Mouse (Mus musculus) forebrain, embryonic 15.5 days (tissue): ENCODE results near the gene Ago3. TPM values are rescaled to one million over a fixed set of nuclear protein-coding genes. Genes with fewer than 3 reads are reported as not detected.

Source experiments
- ATAC-seq: fragments of 200-750 bp; cut with Nextera tagmentation; replicated peaks from 2 replicates; pipeline ENCODE4 v1.8.0; 2017; ENCODE audit warnings: mild to moderate bottlenecking, moderate TSS enrichment, moderate library complexity
- H3K27ac ChIP-seq: fragments of 300-500 bp; sonication (generic); replicated peaks from 2 replicates; pipeline ENCODE4 v1.5.1; 2015; ENCODE audit warnings: mild to moderate bottlenecking, inconsistent platforms
- H3K27me3 ChIP-seq: fragments of 300-500 bp; sonication (generic); 2 replicates; pipeline ENCODE4 v1.6.1; 2015; ENCODE audit warnings: inconsistent platforms
- H3K36me3 ChIP-seq: fragments of 300-500 bp; sonication (generic); 2 replicates; pipeline ENCODE4 v1.6.1; 2015; ENCODE audit warnings: mild to moderate bottlenecking, inconsistent platforms
- H3K4me1 ChIP-seq: fragments of 300-500 bp; sonication (generic); 2 replicates; pipeline ENCODE4 v1.6.1; 2015; ENCODE audit warnings: inconsistent platforms
- H3K4me2 ChIP-seq: fragments of 300-500 bp; sonication (generic); replicated peaks from 2 replicates; pipeline ENCODE4 v1.6.1; 2015; ENCODE audit warnings: mild to moderate bottlenecking, inconsistent platforms
- H3K4me3 ChIP-seq: fragments of 300-500 bp; sonication (generic); 2 replicates; pipeline ENCODE4 v1.5.1; 2015; ENCODE audit warnings: mild to moderate bottlenecking, inconsistent platforms
- H3K9ac ChIP-seq: fragments of 300-500 bp; sonication (generic); replicated peaks from 2 replicates; pipeline ENCODE4 v1.6.1; 2015; ENCODE audit warnings: mild to moderate bottlenecking, inconsistent platforms
- H3K9me3 ChIP-seq: fragments of 300-500 bp; sonication (generic); 2 replicates; pipeline ENCODE4 v1.6.1; 2016; ENCODE audit warnings: inconsistent platforms
- WGBS: fragments of 180-500 bp; shearing (Covaris S2); methylation state at CpG from one replicate; pipeline ENCODE4 v1.1.7; 2015; ENCODE audit warnings: mixed read lengths; 5-methylcytosine and 5-hydroxymethylcytosine counted together
- polyA plus RNA-seq: library from polyadenylated mRNA; unstranded; fragments of >200 nt; fragmentation: Nextera tagmentation; extraction: Ambion mirVana; gene quantifications from 2 replicates; pipeline ENCODE4 v1.2.1, GENCODE M21; 2015

The Ago3 gene
- polyA plus RNA-seq, 1 experiment from 2014 or later, result 16.3 TPM

- WGBS, result 72% methylated on average over 9 of the region's 9 CpGs
- Histone ChIP-seq H3K9ac (no peak overlapping the region), H3K4me2 (no peak overlapping the region), H3K36me3 (peaks cover 20% of the 10 kb centered on the region), H3K4me1 (no peaks in the 10 kb centered on the region), H3K9me3 (no peaks in the 10 kb centered on the region), H3K4me3 (no peak overlapping the region), H3K27me3 (no peaks in the 10 kb centered on the region), H3K27ac (no peak overlapping the region)
- no peak for ATAC-seq
Measured at GRCm38 (mm10) chr4:126371497-126371896, 57.9 kb downstream of the Ago3 start.

- Histone ChIP-seq H3K4me2 (no peak overlapping the region), H3K9ac (no peak overlapping the region), H3K4me3 (no peak overlapping the region), H3K27me3 (no peaks in the 10 kb centered on the region), H3K36me3 (peaks cover 39% of the 10 kb centered on the region), H3K9me3 (no peaks in the 10 kb centered on the region), H3K4me1 (no peaks in the 10 kb centered on the region), H3K27ac (no peak overlapping the region)
- WGBS, result 98% methylated on average over 1 of the region's 1 CpGs
- no peak for ATAC-seq
Measured at GRCm38 (mm10) chr4:126360069-126360468, 69.3 kb downstream of the Ago3 start.

GRCm38 (mm10) chr4:126343451-126343850 lies 85.9 kb downstream of the Ago3 start:
- Histone ChIP-seq H3K36me3 (peaks cover 24% of the 10 kb centered on the region), H3K27ac (no peak overlapping the region), H3K4me1 (no peaks in the 10 kb centered on the region), H3K4me2 (no peak overlapping the region), H3K9me3 (no peaks in the 10 kb centered on the region), H3K27me3 (no peaks in the 10 kb centered on the region), H3K9ac (no peak overlapping the region), H3K4me3 (no peak overlapping the region)
- ATAC-seq, result no peak
- 90% methylated on average over 4 of the region's 4 CpGs for WGBS

GRCm38 (mm10) chr4:126339461-126339860 lies 89.9 kb downstream of the Ago3 start:
- no peak for ATAC-seq
- 75% methylated on average over 4 of the region's 4 CpGs for WGBS
- Histone ChIP-seq H3K4me1 (no peaks in the 10 kb centered on the region), H3K27ac (no peak overlapping the region), H3K9me3 (no peaks in the 10 kb centered on the region), H3K4me2 (no peak overlapping the region), H3K36me3 (0 out of 2 replicates have a peak, but pooled peaks cover 5% of the 10 kb centered on the region), H3K9ac (no peak overlapping the region), H3K4me3 (no peak overlapping the region), H3K27me3 (no peaks in the 10 kb centered on the region)

GRCm38 (mm10) chr4:126332358-126332757 lies 97.0 kb downstream of the Ago3 start:
- ATAC-seq, result no peak
- Histone ChIP-seq H3K4me1 (no peaks in the 10 kb centered on the region), H3K9ac (no peak overlapping the region), H3K4me2 (no peak overlapping the region), H3K9me3 (no peaks in the 10 kb centered on the region), H3K4me3 (no peak overlapping the region), H3K36me3 (no peaks in the 10 kb centered on the region), H3K27ac (no peak overlapping the region), H3K27me3 (no peaks in the 10 kb centered on the region)
- WGBS, result 54% methylated on average over 3 of the region's 3 CpGs

GRCm38 (mm10) chr4:126331751-126332150 lies 97.6 kb downstream of the Ago3 start:
- WGBS, result 88% methylated on average over 1 of the region's 1 CpGs
- no peak for ATAC-seq
- no peaks in the 10 kb centered on the region for H3K4me1 ChIP-seq

GRCm38 (mm10) chr4:126330295-126330694 lies 99.1 kb downstream of the Ago3 start:
- H3K9me3 ChIP-seq, result no peaks in the 10 kb centered on the region
- H3K9ac ChIP-seq, result no peak overlapping the region
- ATAC-seq, result no peak
- 95% methylated on average over 4 of the region's 4 CpGs for WGBS
- no peak overlapping the region for H3K4me2 ChIP-seq
- no peaks in the 10 kb centered on the region for H3K27me3 ChIP-seq
- peaks cover 3% of the 10 kb centered on the region for H3K4me1 ChIP-seq
- no peaks in the 10 kb centered on the region for H3K36me3 ChIP-seq
- H3K27ac ChIP-seq, result no peak overlapping the region
- no peak overlapping the region for H3K4me3 ChIP-seq

More at GRCm38 (mm10) chr4:126331751-126332150, 97.6 kb downstream of the Ago3 start:
- no peak overlapping the region for H3K4me3 ChIP-seq
- H3K27ac ChIP-seq, result no peak overlapping the region
- H3K36me3 ChIP-seq, result no peaks in the 10 kb centered on the region
- no peaks in the 10 kb centered on the region for H3K27me3 ChIP-seq
- no peaks in the 10 kb centered on the region for H3K9me3 ChIP-seq
- H3K4me2 ChIP-seq, result no peak overlapping the region
- H3K9ac ChIP-seq, result no peak overlapping the region

GRCm38 (mm10) chr4:126326036-126326435 lies 103.3 kb downstream of the Ago3 start:
- Histone ChIP-seq H3K27me3 (no peaks in the 10 kb centered on the region), H3K27ac (no peak overlapping the region), H3K9ac (no peak overlapping the region), H3K4me1 (peaks cover 20% of the 10 kb centered on the region), H3K36me3 (no peaks in the 10 kb centered on the region), H3K9me3 (no peaks in the 10 kb centered on the region), H3K4me2 (no peak overlapping the region), H3K4me3 (no peak overlapping the region)
- 18% methylated on average over 6 of the region's 6 CpGs for WGBS
- no peak for ATAC-seq

- WGBS, result 9% methylated on average over 23 of the region's 23 CpGs
- Histone ChIP-seq H3K27me3 (no peaks in the 10 kb centered on the region), H3K4me3 (no peak within 1 kb of the TSS), H3K4me1 (peaks cover 26% of the 10 kb centered on the region), H3K9ac (0 out of 2 replicates have a peak within 1 kb of the TSS, but pooled peaks have one; percentile 7), H3K9me3 (no peaks in the 10 kb centered on the region), H3K27ac (0 out of 2 replicates have a peak within 1 kb of the TSS, but pooled peaks have one; percentile 21), H3K36me3 (no peaks in the 10 kb centered on the region), H3K4me2 (peak within 1 kb of the TSS; percentile 23)
- ATAC-seq, result no peak
Measured at GRCm38 (mm10) chr4:126325281-126325861, 104.0 kb downstream of the Ago3 start, which contains the start of gene Tekt2. Gene Tekt2 (minus strand): TSS chr4:126325688.

GRCm38 (mm10) chr4:126324861-126325260 lies 104.5 kb downstream of the Ago3 start:
- 0 out of 2 replicates have a peak overlapping the region, but pooled peaks have one; percentile 7 for H3K9ac ChIP-seq
- WGBS, result 14% methylated on average over 13 of the region's 13 CpGs
- peaks cover 31% of the 10 kb centered on the region for H3K4me1 ChIP-seq
- H3K4me3 ChIP-seq, result no peak overlapping the region
- 0 out of 2 replicates have a peak overlapping the region, but pooled peaks have one; percentile 3 for H3K27ac ChIP-seq
- no peaks in the 10 kb centered on the region for H3K9me3 ChIP-seq
- no peaks in the 10 kb centered on the region for H3K36me3 ChIP-seq
- peak overlapping the region; percentile 23 for H3K4me2 ChIP-seq
- no peaks in the 10 kb centered on the region for H3K27me3 ChIP-seq
- no peak for ATAC-seq

- 95% methylated on average over 13 of the region's 13 CpGs for WGBS
- H3K27me3 ChIP-seq, result no peaks in the 10 kb centered on the region
- peaks cover 6% of the 10 kb centered on the region for H3K36me3 ChIP-seq
- no peaks in the 10 kb centered on the region for H3K9me3 ChIP-seq
- H3K9ac ChIP-seq, result no peak overlapping the region
- no peak overlapping the region for H3K4me3 ChIP-seq
- H3K27ac ChIP-seq, result no peak overlapping the region
- peaks cover 33% of the 10 kb centered on the region for H3K4me1 ChIP-seq
- no peak overlapping the region for H3K4me2 ChIP-seq
- ATAC-seq, result no peak
Measured at GRCm38 (mm10) chr4:126322646-126323045, 106.7 kb downstream of the Ago3 start.

- peak overlapping the region; percentile 43 for H3K4me2 ChIP-seq
- H3K36me3 ChIP-seq, result peaks cover 12% of the 10 kb centered on the region
- peaks cover 33% of the 10 kb centered on the region for H3K4me1 ChIP-seq
- H3K4me3 ChIP-seq, result peak overlapping the region; percentile 81
- no peak overlapping the region for H3K9ac ChIP-seq
- H3K27ac ChIP-seq, result peak overlapping the region; percentile 81; the same call in 1 of the 2 replicates
- H3K27me3 ChIP-seq, result no peaks in the 10 kb centered on the region
- ATAC-seq, result peak; percentile 12
- H3K9me3 ChIP-seq, result no peaks in the 10 kb centered on the region
- 55% methylated on average over 28 of the region's 28 CpGs for whole genome bisulfite sequencing
Measured at GRCm38 (mm10) chr4:126321854-126322511, 107.4 kb downstream of the Ago3 start.
